Mouse (Mus musculus) lung, adult 2 months (tissue): ENCODE results near the gene Pmp22.

ENCODE experiments used
- CTCF ChIP-seq: fragments of 200-500 bp; IDR thresholded peaks from 2 replicates; pipeline ENCODE4 v1.5.1; 2011; ENCODE audit warnings: mild to moderate bottlenecking, low read length, control low read depth; ENCODE audit not compliant: insufficient read depth
- POLR2A ChIP-seq: fragments of 200-500 bp; IDR thresholded peaks from 2 replicates; pipeline ENCODE4 v1.6.1; 2011; ENCODE audit warnings: low read depth, mild to moderate bottlenecking, control low read depth, low read length, borderline replicate concordance; ENCODE audit errors: extremely low read depth

DNA sequence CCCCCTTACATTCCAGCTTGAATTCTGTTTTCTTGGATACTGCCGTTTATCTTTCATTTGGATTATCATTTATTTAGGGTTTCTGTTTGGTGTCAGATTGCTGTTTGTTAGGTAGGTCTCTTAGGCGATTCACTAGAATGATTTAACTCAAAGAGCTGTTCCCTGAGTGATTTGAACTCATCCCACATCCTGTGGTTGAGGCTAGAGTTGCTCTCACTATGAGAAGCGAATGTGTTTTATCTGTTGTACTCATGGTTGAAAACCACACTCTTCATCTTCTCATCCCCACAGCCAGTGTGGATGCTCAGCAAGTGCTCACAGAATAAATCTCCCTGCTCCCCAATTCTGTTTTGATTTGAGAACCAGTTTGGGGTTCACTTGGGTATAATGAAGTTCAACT, 19.5 kb downstream of the Pmp22 start:
- TF ChIP-seq POLR2A (no peak), CTCF (no peak)
